Mouse (Mus musculus) Patski (cell line): ENCODE results near the gene Tle6. TPM values are rescaled to one million over a fixed set of nuclear protein-coding genes. Genes with fewer than 3 reads are reported as not detected.

Experiments used
- ATAC-seq: fragments of 100-300 bp; one replicate; pipeline ENCODE4 v1.8.0; 2021
- CTCF ChIA-PET: fragments of 350-600 bp; sonication (Branson Sonifier 250); formaldehyde crosslinking; loops from one replicate; lab custom pipeline; 2022; ENCODE audit warnings: inconsistent platforms; lab: Charles Lee
- POLR2A ChIA-PET: fragments of 350-600 bp; sonication (Branson Sonifier 250); formaldehyde crosslinking; loops from one replicate; lab custom pipeline; 2022; ENCODE audit warnings: antibody characterized with exemption, inconsistent platforms; lab: Charles Lee
- DNase-seq: peaks from one replicate; pipeline ENCODE4 v3.0.0-alpha.2; 2011; ENCODE audit warnings: low read depth, low spot score
- H3K27me3 ChIP-seq: fragments of 371-371 bp; one replicate; pipeline ENCODE4 v1.5.1; 2021
- CTCF ChIP-seq: fragments of 100-300 bp; IDR thresholded peaks from one replicate; pipeline ENCODE4 v1.5.1; 2021
- in situ Hi-C: fragments of 300-500 bp; cut with MboI; formaldehyde crosslinking; loops from 3 replicates; pipeline ENCODE4 v1.11.1; 2018; ENCODE audit warnings: low pct_unique_long_range_greater_than_20kb, mixed read lengths
- polyA plus RNA-seq: library from polyadenylated mRNA; unstranded; gene quantifications from one replicate; pipeline ENCODE4 v1.2.3, GENCODE M21; 2021

Tle6 gene
- polyA plus RNA-seq, 1 experiment from 2014 or later, result 7.5 TPM

DNA sequence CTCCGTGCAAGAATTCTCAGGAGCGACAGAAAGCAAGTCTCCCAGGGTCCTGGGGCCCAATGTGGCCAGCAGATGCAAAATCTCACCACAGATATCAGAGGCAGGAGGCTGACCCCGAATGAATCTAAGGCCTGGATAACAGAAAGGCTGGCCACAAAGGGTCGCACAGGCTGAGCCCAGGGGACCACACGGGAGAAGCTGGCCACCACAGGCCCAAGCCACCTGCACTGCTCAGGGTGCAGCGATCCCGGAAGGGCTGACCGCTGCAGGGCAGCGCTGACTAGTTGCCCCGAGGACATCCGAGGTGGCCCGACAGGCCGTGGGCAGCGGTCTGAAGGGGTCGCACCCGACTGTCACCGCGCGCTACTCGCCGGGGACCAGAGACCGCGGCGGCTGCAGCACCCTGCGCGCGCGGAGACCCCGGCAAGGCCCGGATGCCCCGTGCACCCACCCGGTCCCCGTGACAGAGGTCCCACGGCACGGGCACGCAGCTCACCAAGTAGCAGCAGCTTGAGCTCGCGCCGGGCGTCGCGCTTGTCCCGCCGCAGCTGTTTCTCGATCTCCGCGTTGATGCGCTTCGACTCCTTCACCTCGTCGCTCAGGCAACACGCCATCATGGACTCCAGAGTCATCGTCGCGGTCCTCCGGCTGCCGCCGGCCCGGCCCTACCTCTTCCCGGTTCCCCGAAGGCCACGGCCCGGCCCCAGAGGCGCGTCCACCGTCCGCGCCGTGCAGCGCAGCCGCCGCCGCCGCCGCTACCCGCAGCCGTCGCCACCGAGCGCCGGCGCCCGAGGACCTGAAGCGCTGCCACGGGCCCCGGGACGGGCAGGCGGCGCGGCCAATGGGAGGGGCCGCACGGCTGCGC, 56.3 kb downstream of the Tle6 start:
- DNase-seq (no peak), ATAC-seq (peak; percentile 4)
- TF ChIP-seq CTCF, result no peak
- in situ Hi-C loops, result no loop called here
- POLR2A ChIA-PET, result interaction anchor here (0.6 to 1.3 kb wide), 6 partner anchors 26 to 524 kb away, joined by 3 to 6 read pairs (median 4); partner anchors contain the start of gene Ncln
- no peaks in the 10 kb centered on the region for H3K27me3 ChIP-seq
- CTCF ChIA-PET, result interaction anchor here (1.2 to 1.3 kb wide), 2 partner anchors 18 to 93 kb away, joined by 3 to 6 read pairs; no protein-coding TSS in a partner anchor

DNA sequence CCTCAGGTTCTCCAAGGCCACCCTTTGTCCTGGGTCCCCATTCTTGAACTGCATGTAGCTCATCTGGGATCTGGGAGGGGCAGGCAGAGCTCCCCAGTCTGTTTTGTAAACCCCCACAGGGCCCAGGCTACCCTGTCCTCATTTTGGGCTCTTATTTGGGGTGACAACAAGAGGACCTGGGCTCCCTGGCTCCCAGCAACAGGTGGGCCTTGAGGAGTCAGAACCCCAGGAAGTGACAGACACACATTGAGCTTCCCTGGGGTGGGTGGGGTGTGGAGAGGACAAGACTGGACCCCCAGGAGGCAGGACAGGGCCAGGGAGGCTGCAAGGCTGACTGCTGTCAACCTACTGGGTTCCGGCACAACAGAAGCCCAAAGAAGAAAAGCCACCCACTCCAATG, 57.2 kb downstream of the Tle6 start:
- TF ChIP-seq CTCF, result no peak
- no peaks in the 10 kb centered on the region for H3K27me3 ChIP-seq
- in situ Hi-C loops, result no loop called here
- POLR2A ChIA-PET, result interaction anchor here (0.7 to 1.3 kb wide), 2 partner anchors 27 to 31 kb away, joined by 3 read pairs; no protein-coding TSS in a partner anchor
- DNase-seq (no peak), ATAC-seq (no peak)
- CTCF ChIA-PET, result interaction anchor here (1.2 to 1.3 kb wide), 2 partner anchors 17 to 92 kb away, joined by 3 to 6 read pairs; no protein-coding TSS in a partner anchor

DNA sequence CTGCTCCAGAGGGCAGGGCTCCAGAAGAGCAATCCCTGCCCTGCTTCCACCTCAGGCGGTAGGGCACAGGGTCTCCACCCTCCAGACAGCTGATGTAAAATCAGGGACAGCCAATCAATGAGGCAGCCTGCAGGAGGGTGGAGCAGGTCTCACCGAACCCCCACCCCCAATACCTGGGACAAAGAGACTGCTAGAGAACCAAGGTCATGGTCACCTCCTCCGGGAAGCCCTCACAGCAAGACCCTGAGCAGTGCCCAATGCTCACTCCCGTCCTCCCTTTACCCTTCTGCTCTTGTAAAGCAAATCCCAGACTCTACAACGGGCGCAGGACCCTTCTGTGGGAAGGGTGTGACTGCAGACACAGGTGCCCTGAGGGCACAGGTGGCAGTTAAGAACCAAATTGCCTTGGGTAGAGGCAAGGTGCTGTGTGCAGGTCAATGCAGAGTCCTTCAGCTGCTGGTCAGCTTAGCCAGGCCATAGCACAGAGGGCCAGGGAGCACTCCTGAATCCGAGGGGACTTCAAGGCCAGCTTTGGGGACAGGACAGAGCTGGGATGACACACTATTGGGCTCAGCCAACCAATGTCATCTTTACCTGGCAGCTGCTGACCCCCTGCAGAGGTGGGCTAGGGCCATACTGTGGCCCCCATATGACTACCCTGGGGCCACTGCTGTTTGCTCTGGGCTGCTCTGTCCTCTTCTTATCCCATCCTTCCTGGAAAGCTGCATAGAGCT, 58.0 kb downstream of the Tle6 start:
- CTCF ChIA-PET, result interaction anchor here (1.2 to 1.3 kb wide), 2 partner anchors 16 to 91 kb away, joined by 3 to 6 read pairs; no protein-coding TSS in a partner anchor
- no peak for TF ChIP-seq CTCF
- no peaks in the 10 kb centered on the region for H3K27me3 ChIP-seq
- POLR2A ChIA-PET, result interaction anchor here (1.3 kb wide), 1 partner anchor 28 kb away, joined by 3 read pairs; no protein-coding TSS in a partner anchor
- ATAC-seq, result no peak
- in situ Hi-C loops, result no loop called here
- no peak for DNase-seq

DNA sequence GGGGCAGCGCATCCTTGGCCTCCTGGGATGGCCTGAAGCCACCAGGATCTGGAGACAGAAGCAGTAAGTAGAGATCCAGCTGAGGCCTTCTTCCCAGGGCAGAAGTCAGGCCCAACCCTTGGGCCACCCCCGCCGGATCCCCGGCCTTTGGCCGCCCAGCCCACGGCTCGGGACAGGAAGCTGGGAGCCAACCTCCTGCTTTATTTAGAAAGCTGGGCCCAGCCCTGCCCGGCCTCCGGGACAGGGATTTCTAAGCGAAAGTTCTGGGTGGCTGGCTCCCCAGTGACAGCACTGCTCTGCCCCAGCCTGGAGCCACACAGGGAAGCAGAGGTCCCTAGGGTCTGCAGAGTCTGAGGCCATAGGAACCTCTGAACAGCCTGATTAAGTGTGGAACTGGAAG, 59.1 kb downstream of the Tle6 start:
- ChIA-PET POLR2A (no interaction called here), CTCF (interaction anchor here (1.5 kb wide), 1 partner anchor 10 kb away, joined by 5 read pairs; no protein-coding TSS in a partner anchor)
- DNase-seq (no peak), ATAC-seq (no peak)
- no peak for TF ChIP-seq CTCF
- no peaks in the 10 kb centered on the region for H3K27me3 ChIP-seq
- in situ Hi-C loops, result no loop called here

DNA sequence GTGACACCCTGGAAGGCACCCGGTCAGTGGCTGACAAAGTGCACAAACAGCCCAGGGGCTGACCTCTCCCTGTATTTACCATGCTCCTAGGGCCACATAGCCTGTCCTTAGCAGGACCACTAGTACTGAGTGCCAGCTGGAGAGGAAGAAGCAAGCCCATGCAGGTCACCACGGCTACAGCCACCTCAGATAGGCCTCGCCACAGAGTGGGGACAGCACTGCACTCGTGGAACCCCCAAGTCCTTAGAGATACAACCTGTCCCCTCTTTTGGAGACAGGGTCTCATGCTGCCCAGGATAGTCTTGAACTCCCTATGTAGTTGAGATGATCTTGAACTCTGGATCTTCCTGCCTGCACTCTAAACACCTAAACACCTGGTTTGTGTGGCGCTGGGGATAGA, 59.5 kb downstream of the Tle6 start:
- in situ Hi-C loops, result no loop called here
- ATAC-seq, result no peak
- POLR2A ChIA-PET, result no interaction called here
- no peak for TF ChIP-seq CTCF
- no peak for DNase-seq
- CTCF ChIA-PET, result interaction anchor here (1.5 kb wide), 1 partner anchor 10 kb away, joined by 5 read pairs; no protein-coding TSS in a partner anchor
- H3K27me3 ChIP-seq, result no peaks in the 10 kb centered on the region

Other genes with a start within 250 kb of the Tle6 start
- gene Mfsd12, start 243.6 kb downstream of the Tle6 start, polyA plus RNA-seq, result 23.9 TPM
- 2.7 TPM for gene 4930404N11Rik, start 235.3 kb downstream of the Tle6 start, polyA plus RNA-seq
- 62.1 TPM for gene Fzr1, start 222.6 kb downstream of the Tle6 start, polyA plus RNA-seq
- 83.4 TPM for gene Dohh, start 216.6 kb downstream of the Tle6 start, polyA plus RNA-seq
- 2.4 TPM for gene Gm48551, start 216.6 kb downstream of the Tle6 start, polyA plus RNA-seq
- gene Gm48552, start 212.1 kb downstream of the Tle6 start, polyA plus RNA-seq, result 0.76 TPM
- 0.18 TPM for gene Smim24, start 208.0 kb downstream of the Tle6 start, polyA plus RNA-seq
- gene Nfic, start 145.4 kb downstream of the Tle6 start, polyA plus RNA-seq, result 41.8 TPM
- gene Celf5, start 118.4 kb downstream of the Tle6 start, polyA plus RNA-seq, result 0.99 TPM
- gene Ncln, start 104.7 kb downstream of the Tle6 start, polyA plus RNA-seq, result 104 TPM
- 0.03 TPM for gene S1pr4, start 100.9 kb downstream of the Tle6 start, polyA plus RNA-seq
- gene Gna15, start 76.8 kb downstream of the Tle6 start, polyA plus RNA-seq, result not detected
- gene Gna11, start 55.9 kb downstream of the Tle6 start, polyA plus RNA-seq, result 76.2 TPM
- gene Aes, start 41.6 kb downstream of the Tle6 start, polyA plus RNA-seq, result 1,239 TPM
- gene Tle2, start 26.5 kb downstream of the Tle6 start, polyA plus RNA-seq, result 46.4 TPM
- 1.1 TPM for gene BC025920, start 5.2 kb upstream of the Tle6 start, polyA plus RNA-seq
- gene Sirt6, start 26.7 kb upstream of the Tle6 start, polyA plus RNA-seq, result 21.7 TPM
- 21.5 TPM for gene Ankrd24, start 27.5 kb upstream of the Tle6 start, polyA plus RNA-seq
- 2.5 TPM for gene Gm10778, start 48.0 kb upstream of the Tle6 start, polyA plus RNA-seq
- gene Zfp433, start 103.8 kb upstream of the Tle6 start, polyA plus RNA-seq, result 4.6 TPM
- 0.95 TPM for gene Gm3055, start 170.1 kb upstream of the Tle6 start, polyA plus RNA-seq
- 2.6 TPM for gene Gm4767, start 211.1 kb upstream of the Tle6 start, polyA plus RNA-seq